Mouse (Mus musculus) v-Abl transformed pro-B cells (cell line): Measurements from ENCODE around the gene Gm8334.
"Not testable (repeated sequence)": the region's sequence is repeated elsewhere in the genome, so short reads cannot be mapped to it uniquely, and the experiment has no call there.

Experiments
- in situ Hi-C, 2 experiments: fragments of 400-800 bp; cut with MboI; formaldehyde crosslinking; loops; one replicate each; pipeline ENCODE4 v1.15.1; 2025; ENCODE audit not compliant: unreplicated experiment in 2 of 2

Gm8334 gene

GRCm38 (mm10) chrX:148615053-148615452 lies at the start of gene Gm8334:
Gene Gm8334 (minus strand): TSS chrX:148615153.
- in situ Hi-C loops: not testable (repeated sequence)

DNA sequence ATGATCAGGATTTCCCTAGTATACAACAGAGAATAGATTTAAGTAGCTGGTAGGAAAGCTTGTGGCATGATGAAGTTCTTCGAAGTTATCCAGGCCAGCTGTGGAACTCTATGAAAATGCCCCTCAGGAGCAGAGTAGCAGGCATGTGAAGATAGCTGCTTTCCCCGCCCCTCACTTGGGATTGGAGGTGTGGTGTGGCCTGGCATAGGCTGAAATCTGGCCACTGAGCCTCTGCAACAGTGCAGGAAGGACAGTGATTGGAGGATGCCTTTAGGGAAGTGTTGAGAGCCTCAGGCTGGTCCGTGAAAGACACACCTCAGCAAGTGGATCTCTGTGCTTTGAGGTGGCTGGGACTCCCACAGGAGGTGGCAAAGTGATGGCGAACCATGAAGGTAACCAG lies 48.3 kb upstream of the Gm8334 start, which contains the start of gene Gm15127:
Gene Gm15127 (plus strand): TSS at position 301 of the 400 bp plus-strand sequence.
- in situ Hi-C loops: not testable (repeated sequence)
